Mouse (Mus musculus) forebrain, postnatal 0 days (tissue): ENCODE data around the gene Ell. TPM values are rescaled to one million over a fixed set of nuclear protein-coding genes. Genes with fewer than 3 reads are reported as not detected.
A peak's percentile ranks its signal among the peaks of the same experiment; 100 is the strongest.

Source experiments
- ATAC-seq: fragments of 200-750 bp; cut with Nextera tagmentation; 2 replicates; pipeline ENCODE4 v1.8.0; 2017; ENCODE audit warnings: mild to moderate bottlenecking, moderate library complexity
- DNase-seq: peaks from one replicate; pipeline ENCODE4 v3.0.0-alpha.2; 2015
- H3K27ac ChIP-seq: fragments of 300-500 bp; sonication (generic); 2 replicates; pipeline ENCODE4 v1.5.1; 2014; ENCODE audit warnings: low read depth, mild to moderate bottlenecking, antibody characterized with exemption, low read length, moderate library complexity, mixed read lengths
- H3K27me3 ChIP-seq: fragments of 300-500 bp; sonication (generic); 2 replicates; pipeline ENCODE4 v1.6.1; 2014; ENCODE audit warnings: mild to moderate bottlenecking, low read length, mixed read lengths; ENCODE audit not compliant: insufficient read depth
- H3K36me3 ChIP-seq: fragments of 300-500 bp; sonication (generic); 2 replicates; pipeline ENCODE4 v1.6.1; 2014; ENCODE audit warnings: mild to moderate bottlenecking, moderate library complexity; ENCODE audit not compliant: insufficient read depth
- H3K4me1 ChIP-seq: fragments of 300-500 bp; sonication (generic); 2 replicates; pipeline ENCODE4 v1.6.1; 2014; ENCODE audit warnings: antibody characterized with exemption; ENCODE audit not compliant: insufficient read depth
- H3K4me2 ChIP-seq: fragments of 300-500 bp; sonication (generic); 2 replicates; pipeline ENCODE4 v1.6.1; 2014; ENCODE audit warnings: low read depth, mild to moderate bottlenecking, moderate library complexity
- H3K4me3 ChIP-seq: fragments of 300-500 bp; sonication (generic); 2 replicates; pipeline ENCODE4 v1.5.1; 2014; ENCODE audit warnings: low read depth, low read length, mixed read lengths
- H3K9ac ChIP-seq: fragments of 300-500 bp; sonication (generic); 2 replicates; pipeline ENCODE4 v1.6.1; 2014; ENCODE audit warnings: mild to moderate bottlenecking
- H3K9me3 ChIP-seq: fragments of 300-500 bp; sonication (generic); 2 replicates; pipeline ENCODE4 v1.6.1; 2016; ENCODE audit warnings: low read length
- CTCF ChIP-seq: sonication (generic); IDR thresholded peaks from 2 replicates; pipeline ENCODE4 v1.5.1; 2016; ENCODE audit warnings: antibody characterized with exemption, control low read depth, low read depth
- WGBS: fragments of 180-500 bp; shearing (Covaris S2); extraction: QIAGEN DNeasy Blood & Tissue Kit; methylation state at CpG from one replicate; pipeline ENCODE4 v1.1.7; 2014; 5-methylcytosine and 5-hydroxymethylcytosine counted together
- polyA plus RNA-seq: library from polyadenylated mRNA; unstranded; fragments of >200 nt; fragmentation: Nextera tagmentation; extraction: Ambion mirVana; gene quantifications from 2 replicates; pipeline ENCODE4 v1.2.1, GENCODE M21; 2015
- total RNA-seq: library from RNA; depleted of rRNA; stranded (reverse); fragments of >200 nt; gene quantifications from 2 replicates; pipeline ENCODE4 v1.2.3, GENCODE M21; 2014

Ell gene
- total and polyA plus RNA-seq, 2 experiments from 2014 or later = 11.0 to 16.2 TPM

- peak; percentile 83 for ATAC-seq
- no peaks in the 10 kb centered on the region for H3K27me3 ChIP-seq
- H3K4me1 ChIP-seq = peaks cover 19% of the 10 kb centered on the region
- no peaks in the 10 kb centered on the region for H3K9me3 ChIP-seq
- H3K36me3 ChIP-seq = peaks cover 15% of the 10 kb centered on the region
- H3K27ac ChIP-seq = peak within 1 kb of the TSS; percentile 73
- DNase-seq = peak; percentile 85
- peak within 1 kb of the TSS; percentile 57 for H3K4me3 ChIP-seq
- peak within 1 kb of the TSS; percentile 97 for H3K4me2 ChIP-seq
- TF ChIP-seq CTCF = no peak
- H3K9ac ChIP-seq = peak within 1 kb of the TSS; percentile 68
- under 1% methylated on average over 40 of the region's 40 CpGs for WGBS
These were observed 54.8 kb downstream of the Ell start, which contains the start of gene Isyna1 for GRCm38 (mm10) chr8:70593961-70594609. TSS of gene Isyna1 (plus strand) at chr8:70594373.

- DNase-seq = no peak
These were observed 55.6 kb downstream of the Ell start for GRCm38 (mm10) chr8:70594621-70595564.

GRCm38 (mm10) chr8:70595811-70596210 lies 56.6 kb downstream of the Ell start:
- Histone ChIP-seq H3K4me1 (peaks cover 22% of the 10 kb centered on the region), H3K4me3 (no peak overlapping the region)

More at GRCm38 (mm10) chr8:70594621-70595564, 55.6 kb downstream of the Ell start:
- H3K4me3 ChIP-seq = peak overlapping the region; percentile 57
- H3K4me2 ChIP-seq = peak overlapping the region; percentile 97
- H3K9ac ChIP-seq = peak overlapping the region; percentile 68
- peaks cover 19% of the 10 kb centered on the region for H3K4me1 ChIP-seq
- 13% methylated on average over 81 of the region's 82 CpGs for WGBS
- peak overlapping the region; percentile 73 for H3K27ac ChIP-seq
- peaks cover 14% of the 10 kb centered on the region for H3K36me3 ChIP-seq
- no peak; the same call in 1 of the 2 replicates for TF ChIP-seq CTCF
- no peaks in the 10 kb centered on the region for H3K9me3 ChIP-seq
- peak; percentile 21 for ATAC-seq
- no peaks in the 10 kb centered on the region for H3K27me3 ChIP-seq

GRCm38 (mm10) chr8:70596216-70596615 lies 57.0 kb downstream of the Ell start:
- Histone ChIP-seq H3K4me3 (no peak overlapping the region), H3K9me3 (no peaks in the 10 kb centered on the region), H3K4me1 (peaks cover 26% of the 10 kb centered on the region), H3K36me3 (peaks cover 7% of the 10 kb centered on the region; the same call in 1 of the 2 replicates), H3K4me2 (no peak overlapping the region), H3K27me3 (no peaks in the 10 kb centered on the region), H3K27ac (no peak overlapping the region), H3K9ac (no peak overlapping the region)
- DNase-seq = no peak
- no peak for ATAC-seq
- 93% methylated on average over 18 of the region's 18 CpGs for WGBS
- no peak for TF ChIP-seq CTCF

More at GRCm38 (mm10) chr8:70595811-70596210, 56.6 kb downstream of the Ell start:
- Histone ChIP-seq H3K9ac (no peak overlapping the region), H3K4me2 (no peak overlapping the region), H3K36me3 (peaks cover 9% of the 10 kb centered on the region), H3K27me3 (no peaks in the 10 kb centered on the region), H3K27ac (no peak overlapping the region), H3K9me3 (no peaks in the 10 kb centered on the region)
- no peak for TF ChIP-seq CTCF
- DNase-seq (no peak), ATAC-seq (no peak)
- WGBS = 94% methylated on average over 12 of the region's 12 CpGs

GRCm38 (mm10) chr8:70596775-70597416 lies 57.6 kb downstream of the Ell start:
- 79% methylated on average over 17 of the region's 17 CpGs for WGBS

GRCm38 (mm10) chr8:70597417-70598272 lies 58.4 kb downstream of the Ell start:
- no peak for TF ChIP-seq CTCF
- ATAC-seq (no peak), DNase-seq (no peak)
- Histone ChIP-seq H3K4me3 (peak overlapping the region; percentile 42), H3K4me2 (peak overlapping the region; percentile 74), H3K4me1 (peaks cover 29% of the 10 kb centered on the region), H3K9me3 (no peaks in the 10 kb centered on the region), H3K27me3 (no peaks in the 10 kb centered on the region), H3K9ac (peak overlapping the region; percentile 60), H3K36me3 (peaks cover 8% of the 10 kb centered on the region; the same call in 1 of the 2 replicates), H3K27ac (peak overlapping the region; percentile 16; the same call in 1 of the 2 replicates)
- WGBS = 12% methylated on average over 50 of the region's 68 CpGs

More at GRCm38 (mm10) chr8:70596775-70597416, 57.6 kb downstream of the Ell start:
- Histone ChIP-seq H3K9me3 (no peaks in the 10 kb centered on the region), H3K27me3 (no peaks in the 10 kb centered on the region), H3K9ac (0 out of 2 replicates have a peak overlapping the region, but pooled peaks have one; percentile 60), H3K4me2 (peak overlapping the region; percentile 74; the same call in 1 of the 2 replicates), H3K36me3 (peaks cover 6% of the 10 kb centered on the region; the same call in 1 of the 2 replicates), H3K4me1 (peaks cover 29% of the 10 kb centered on the region), H3K27ac (no peak overlapping the region), H3K4me3 (no peak overlapping the region; the same call in 1 of the 2 replicates)
- DNase-seq (peak; percentile 25), ATAC-seq (no peak)
- TF ChIP-seq CTCF = peak; percentile 49
